Mouse (Mus musculus): ENCODE results near the gene Crybg1.

GRCm38 (mm10) chr10:43927736-43928135 is 220.9 kb downstream of the Crybg1 start:
- TF ChIP-seq CTCF (IDR thresholded peaks at IDR 0.05; ENCODE audit: low read depth, low read length) (no peak), POLR2A (IDR thresholded peaks at IDR 0.05; ENCODE audit: insufficient read depth, low read length) (no peak)

All from ES-Bruce4 (cell line).